Mouse (Mus musculus): ENCODE data around the gene 4930486L24Rik.

Gene 4930486L24Rik

GRCm38 (mm10) chr13:60809690-60810089 lies 54.6 kb downstream of the 4930486L24Rik start:
- TF ChIP-seq GATA4 (IDR thresholded peaks at IDR 0.05; ENCODE audit: insufficient replicate concordance, low read length): no peak

GRCm38 (mm10) chr13:60802749-60803148 lies 61.5 kb downstream of the 4930486L24Rik start, which contains the start of gene Ctsll3:
TSS of gene Ctsll3 (minus strand) at chr13:60802849.
- no peak for TF ChIP-seq GATA4 (IDR thresholded peaks at IDR 0.05; ENCODE audit: insufficient replicate concordance, low read length)

Measured in liver, adult (tissue).